Mouse (Mus musculus): ENCODE measurements around the gene Pdhb. TPM values are rescaled to one million over a fixed set of nuclear protein-coding genes. Genes with fewer than 3 reads are reported as not detected.

The Pdhb gene
- polyA plus RNA-seq, 1 experiment = 19.8 TPM

GRCm38 (mm10) chr14:8218238-8218637 is 45.4 kb upstream of the Pdhb start:
- Histone ChIP-seq H3K36me3 (ENCODE audit: control insufficient read depth, insufficient read depth, low read length) (peaks cover 8% of the 10 kb centered on the region; the same call in 1 of the 2 replicates), H3K27ac (ENCODE audit: insufficient read depth, low read depth, low read length) (no peak overlapping the region), H3K4me3 (ENCODE audit: low read depth, low read length) (no peak overlapping the region), H3K4me1 (ENCODE audit: control insufficient read depth, insufficient read depth, insufficient read length, low read length) (peaks cover 10% of the 10 kb centered on the region; the same call in 1 of the 2 replicates), H3K27me3 (ENCODE audit: control insufficient read depth, insufficient read depth, low read length) (no peaks in the 10 kb centered on the region)
- TF ChIP-seq POLR2A (IDR thresholded peaks at IDR 0.05; ENCODE audit: low read depth, low read length) (no peak), CTCF (IDR thresholded peaks at IDR 0.05; ENCODE audit: extremely low read depth, insufficient read length, insufficient replicate concordance, low read depth, low read length) (no peak)
- WGBS = 76% methylated on average over 7 of the region's 7 CpGs

GRCm38 (mm10) chr14:8216100-8216499 is 43.3 kb upstream of the Pdhb start:
- Histone ChIP-seq H3K27me3 (ENCODE audit: control insufficient read depth, insufficient read depth, low read length) (no peaks in the 10 kb centered on the region), H3K27ac (ENCODE audit: insufficient read depth, low read depth, low read length) (no peak overlapping the region), H3K4me3 (ENCODE audit: low read depth, low read length) (no peak overlapping the region), H3K36me3 (ENCODE audit: control insufficient read depth, insufficient read depth, low read length) (0 out of 2 replicates have a peak, but pooled peaks cover 1% of the 10 kb centered on the region), H3K4me1 (ENCODE audit: control insufficient read depth, insufficient read depth, insufficient read length, low read length) (peaks cover 10% of the 10 kb centered on the region; the same call in 1 of the 2 replicates)
- no peak for TF ChIP-seq POLR2A (IDR thresholded peaks at IDR 0.05; ENCODE audit: low read depth, low read length)
- TF ChIP-seq CTCF (IDR thresholded peaks at IDR 0.05; ENCODE audit: extremely low read depth, insufficient read length, insufficient replicate concordance, low read depth, low read length) = no peak
- 38% methylated on average over 5 of the region's 5 CpGs for WGBS

- Histone ChIP-seq H3K27me3 (ENCODE audit: control insufficient read depth, insufficient read depth, low read length) (no peaks in the 10 kb centered on the region), H3K4me3 (ENCODE audit: low read depth, low read length) (peak overlapping the region; percentile 47), H3K36me3 (ENCODE audit: control insufficient read depth, insufficient read depth, low read length) (0 out of 2 replicates have a peak, but pooled peaks cover 1% of the 10 kb centered on the region), H3K27ac (ENCODE audit: insufficient read depth, low read depth, low read length) (no peak overlapping the region), H3K4me1 (ENCODE audit: control insufficient read depth, insufficient read depth, insufficient read length, low read length) (peaks cover 10% of the 10 kb centered on the region; the same call in 1 of the 2 replicates)
- 24% methylated on average over 21 of the region's 21 CpGs for WGBS
- no peak for TF ChIP-seq POLR2A (IDR thresholded peaks at IDR 0.05; ENCODE audit: low read depth, low read length)
- peak; percentile 16; the same call in 1 of the 2 replicates for TF ChIP-seq CTCF (IDR thresholded peaks at IDR 0.05; ENCODE audit: extremely low read depth, insufficient read length, insufficient replicate concordance, low read depth, low read length)
Measured at GRCm38 (mm10) chr14:8215208-8215778, 42.5 kb upstream of the Pdhb start.

GRCm38 (mm10) chr14:8214299-8215207 is 41.7 kb upstream of the Pdhb start:
- H3K4me3 ChIP-seq (ENCODE audit: low read depth, low read length) = peak overlapping the region; percentile 71
- peaks cover 10% of the 10 kb centered on the region; the same call in 1 of the 2 replicates for H3K4me1 ChIP-seq (ENCODE audit: control insufficient read depth, insufficient read depth, insufficient read length, low read length)
- H3K27ac ChIP-seq (ENCODE audit: insufficient read depth, low read depth, low read length) = peak overlapping the region; percentile 31
- no peaks in the 10 kb centered on the region for H3K36me3 ChIP-seq (ENCODE audit: control insufficient read depth, insufficient read depth, low read length)
- WGBS = 2% methylated on average over 63 of the region's 63 CpGs
- no peaks in the 10 kb centered on the region for H3K27me3 ChIP-seq (ENCODE audit: control insufficient read depth, insufficient read depth, low read length)
- TF ChIP-seq POLR2A (IDR thresholded peaks at IDR 0.05; ENCODE audit: low read depth, low read length) = no peak
- no peak for TF ChIP-seq CTCF (IDR thresholded peaks at IDR 0.05; ENCODE audit: extremely low read depth, insufficient read length, insufficient replicate concordance, low read depth, low read length)

GRCm38 (mm10) chr14:8213803-8214224 is 41.0 kb upstream of the Pdhb start, which contains the start of gene Kctd6:
Kctd6 (plus strand) TSS chr14:8214140.
- H3K4me1 ChIP-seq (ENCODE audit: control insufficient read depth, insufficient read depth, insufficient read length, low read length) = peaks cover 10% of the 10 kb centered on the region; the same call in 1 of the 2 replicates
- WGBS = under 1% methylated on average over 48 of the region's 49 CpGs
- no peaks in the 10 kb centered on the region for H3K36me3 ChIP-seq (ENCODE audit: control insufficient read depth, insufficient read depth, low read length)
- H3K27me3 ChIP-seq (ENCODE audit: control insufficient read depth, insufficient read depth, low read length) = no peaks in the 10 kb centered on the region
- 0 out of 2 replicates have a peak, but pooled peaks have one; percentile 21 for TF ChIP-seq POLR2A (IDR thresholded peaks at IDR 0.05; ENCODE audit: low read depth, low read length)
- peak; percentile 55 for TF ChIP-seq CTCF (IDR thresholded peaks at IDR 0.05; ENCODE audit: extremely low read depth, insufficient read length, insufficient replicate concordance, low read depth, low read length)
- peak within 1 kb of the TSS; percentile 71 for H3K4me3 ChIP-seq (ENCODE audit: low read depth, low read length)
- peak within 1 kb of the TSS; percentile 35 for H3K27ac ChIP-seq (ENCODE audit: insufficient read depth, low read depth, low read length)

GRCm38 (mm10) chr14:8212996-8213395 is 40.2 kb upstream of the Pdhb start:
- Histone ChIP-seq H3K27ac (ENCODE audit: insufficient read depth, low read depth, low read length) (no peak overlapping the region), H3K36me3 (ENCODE audit: control insufficient read depth, insufficient read depth, low read length) (no peaks in the 10 kb centered on the region), H3K4me3 (ENCODE audit: low read depth, low read length) (no peak overlapping the region), H3K4me1 (ENCODE audit: control insufficient read depth, insufficient read depth, insufficient read length, low read length) (peaks cover 10% of the 10 kb centered on the region; the same call in 1 of the 2 replicates), H3K27me3 (ENCODE audit: control insufficient read depth, insufficient read depth, low read length) (no peaks in the 10 kb centered on the region)
- TF ChIP-seq CTCF (IDR thresholded peaks at IDR 0.05; ENCODE audit: extremely low read depth, insufficient read length, insufficient replicate concordance, low read depth, low read length) = no peak
- TF ChIP-seq POLR2A (IDR thresholded peaks at IDR 0.05; ENCODE audit: low read depth, low read length) = no peak
- 75% methylated on average over 2 of the region's 2 CpGs for WGBS
